Mouse (Mus musculus) liver, embryonic 14.5 days (tissue): ENCODE results near the gene Pde4b.

ENCODE experiments used
- CTCF ChIP-seq: IDR thresholded peaks from 2 replicates; pipeline ENCODE4 v1.5.1; 2016; ENCODE audit warnings: antibody characterized with exemption, low read depth, control low read depth
- EP300 ChIP-seq: IDR thresholded peaks from 2 replicates; pipeline ENCODE4 v1.6.1; 2016; ENCODE audit warnings: antibody characterized with exemption, low read depth

DNA sequence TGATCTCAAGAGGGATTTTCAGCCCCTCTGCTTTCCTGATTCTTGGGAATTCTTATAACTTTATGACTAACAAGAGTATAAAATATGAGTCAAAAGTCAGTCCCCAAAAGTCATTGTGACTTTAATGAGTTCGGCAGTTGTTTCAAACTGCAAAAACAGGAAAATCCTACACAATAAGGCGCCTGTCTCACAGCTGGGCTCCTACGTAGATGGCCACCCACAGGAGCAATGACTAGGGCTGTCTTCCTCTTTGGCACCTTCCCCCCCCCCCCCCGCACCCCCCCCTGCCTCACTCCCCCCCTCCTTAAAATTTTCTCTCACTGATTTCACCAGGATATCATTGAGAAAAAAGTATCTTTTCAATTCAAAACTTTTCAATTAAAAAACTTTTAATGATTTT, 498.2 kb downstream of the Pde4b start:
- TF ChIP-seq CTCF (no peak), EP300 (no peak)
